Mouse (Mus musculus) forebrain, embryonic 10.5 days (tissue): ENCODE results near the gene Nsun2. TPM values are rescaled to one million over a fixed set of nuclear protein-coding genes. Genes with fewer than 3 reads are reported as not detected.

Experiments
- DNase-seq: peaks from one replicate; pipeline ENCODE4 v3.0.0-alpha.2; 2017; ENCODE audit warnings: low spot score; ENCODE audit errors: extremely low spot score
- H3K27ac ChIP-seq: fragments of 300-500 bp; sonication (generic); 2 replicates; pipeline ENCODE4 v1.5.1; 2016; ENCODE audit warnings: mild to moderate bottlenecking
- H3K27me3 ChIP-seq: fragments of 300-500 bp; sonication (generic); 2 replicates; pipeline ENCODE4 v1.6.1; 2016; ENCODE audit warnings: mild to moderate bottlenecking; ENCODE audit not compliant: poor library complexity, severe bottlenecking
- H3K36me3 ChIP-seq: fragments of 300-500 bp; sonication (generic); replicated peaks from 2 replicates; pipeline ENCODE4 v1.6.1; 2016; ENCODE audit warnings: mild to moderate bottlenecking, moderate library complexity
- H3K4me1 ChIP-seq: fragments of 300-500 bp; sonication (generic); 2 replicates; pipeline ENCODE4 v1.6.1; 2016
- H3K4me3 ChIP-seq: fragments of 300-500 bp; sonication (generic); 2 replicates; pipeline ENCODE4 v1.5.1; 2016; ENCODE audit warnings: mild to moderate bottlenecking, moderate library complexity
- H3K9me3 ChIP-seq: fragments of 300-500 bp; sonication (generic); 2 replicates; pipeline ENCODE4 v1.6.1; 2016; ENCODE audit warnings: mild to moderate bottlenecking, moderate library complexity
- WGBS: fragments of 180-500 bp; shearing (Covaris S2); methylation state at CpG from one replicate; pipeline ENCODE4 v1.1.7; 2016; 5-methylcytosine and 5-hydroxymethylcytosine counted together
- polyA plus RNA-seq: library from polyadenylated mRNA; unstranded; fragments of >200 nt; fragmentation: Nextera tagmentation; extraction: Ambion mirVana; gene quantifications from 2 replicates; pipeline ENCODE4 v1.2.1, GENCODE M21; 2016

Gene Nsun2
- polyA plus RNA-seq, 1 experiment from 2014 or later = 175 TPM

- Histone ChIP-seq H3K27ac (no peak overlapping the region), H3K36me3 (peaks cover 90% of the 10 kb centered on the region), H3K9me3 (no peaks in the 10 kb centered on the region), H3K4me1 (no peaks in the 10 kb centered on the region), H3K27me3 (no peaks in the 10 kb centered on the region), H3K4me3 (no peak overlapping the region)
- no peak for DNase-seq
- 92% methylated on average over 6 of the region's 6 CpGs for WGBS
Observed at GRCm38 (mm10) chr13:69636816-69637215, 103.3 kb downstream of the Nsun2 start.

GRCm38 (mm10) chr13:69637657-69638056, 104.1 kb downstream of the Nsun2 start:
- Histone ChIP-seq H3K4me3 (no peak overlapping the region), H3K27me3 (no peaks in the 10 kb centered on the region), H3K4me1 (no peaks in the 10 kb centered on the region), H3K36me3 (peaks cover 87% of the 10 kb centered on the region), H3K27ac (no peak overlapping the region), H3K9me3 (no peaks in the 10 kb centered on the region)
- 92% methylated on average over 9 of the region's 9 CpGs for WGBS
- DNase-seq = no peak

- H3K9me3 ChIP-seq = no peaks in the 10 kb centered on the region
- WGBS = 82% methylated on average over 6 of the region's 6 CpGs
- no peak for DNase-seq
- no peak overlapping the region for H3K4me3 ChIP-seq
- H3K4me1 ChIP-seq = no peaks in the 10 kb centered on the region
- peaks cover 84% of the 10 kb centered on the region for H3K36me3 ChIP-seq
- H3K27ac ChIP-seq = no peak overlapping the region
- H3K27me3 ChIP-seq = no peaks in the 10 kb centered on the region
Observed at GRCm38 (mm10) chr13:69638108-69638626, 104.6 kb downstream of the Nsun2 start.

- no peaks in the 10 kb centered on the region for H3K27me3 ChIP-seq
- DNase-seq = no peak
- H3K9me3 ChIP-seq = no peaks in the 10 kb centered on the region
- H3K4me3 ChIP-seq = no peak overlapping the region
- no peak overlapping the region for H3K27ac ChIP-seq
- H3K36me3 ChIP-seq = peaks cover 73% of the 10 kb centered on the region
- 91% methylated on average over 5 of the region's 5 CpGs for WGBS
- no peaks in the 10 kb centered on the region for H3K4me1 ChIP-seq
Observed at GRCm38 (mm10) chr13:69639251-69639650, 105.7 kb downstream of the Nsun2 start.

- 92% methylated on average over 4 of the region's 4 CpGs for WGBS
- no peaks in the 10 kb centered on the region for H3K4me1 ChIP-seq
- H3K4me3 ChIP-seq = no peak overlapping the region
- H3K9me3 ChIP-seq = no peaks in the 10 kb centered on the region
- DNase-seq = no peak
- no peak overlapping the region for H3K27ac ChIP-seq
- H3K36me3 ChIP-seq = peaks cover 64% of the 10 kb centered on the region
- no peaks in the 10 kb centered on the region for H3K27me3 ChIP-seq
Observed at GRCm38 (mm10) chr13:69640126-69640525, 106.6 kb downstream of the Nsun2 start.

- 91% methylated on average over 4 of the region's 4 CpGs for WGBS
Observed at GRCm38 (mm10) chr13:69640541-69640940, 107.0 kb downstream of the Nsun2 start.

GRCm38 (mm10) chr13:69641017-69641416, 107.5 kb downstream of the Nsun2 start:
- WGBS = 89% methylated on average over 3 of the region's 3 CpGs
- Histone ChIP-seq H3K36me3 (peaks cover 56% of the 10 kb centered on the region), H3K4me1 (no peaks in the 10 kb centered on the region), H3K27me3 (no peaks in the 10 kb centered on the region), H3K4me3 (no peak overlapping the region), H3K27ac (no peak overlapping the region), H3K9me3 (no peaks in the 10 kb centered on the region)
- no peak for DNase-seq

More at GRCm38 (mm10) chr13:69640541-69640940, 107.0 kb downstream of the Nsun2 start:
- H3K4me3 ChIP-seq = no peak overlapping the region
- DNase-seq = no peak
- H3K27ac ChIP-seq = no peak overlapping the region
- no peaks in the 10 kb centered on the region for H3K9me3 ChIP-seq
- no peaks in the 10 kb centered on the region for H3K4me1 ChIP-seq
- H3K27me3 ChIP-seq = no peaks in the 10 kb centered on the region
- peaks cover 60% of the 10 kb centered on the region for H3K36me3 ChIP-seq

- no peak overlapping the region for H3K4me3 ChIP-seq
- no peaks in the 10 kb centered on the region for H3K27me3 ChIP-seq
- 82% methylated on average over 5 of the region's 5 CpGs for WGBS
- H3K9me3 ChIP-seq = no peaks in the 10 kb centered on the region
- no peaks in the 10 kb centered on the region for H3K4me1 ChIP-seq
- H3K36me3 ChIP-seq = peaks cover 38% of the 10 kb centered on the region
- H3K27ac ChIP-seq = no peak overlapping the region
- DNase-seq = no peak
Observed at GRCm38 (mm10) chr13:69642656-69643216, 109.2 kb downstream of the Nsun2 start.

GRCm38 (mm10) chr13:69643937-69644336, 110.4 kb downstream of the Nsun2 start:
- peaks cover 26% of the 10 kb centered on the region for H3K36me3 ChIP-seq
- H3K4me1 ChIP-seq = no peaks in the 10 kb centered on the region
- WGBS = 94% methylated on average over 2 of the region's 2 CpGs
- H3K27me3 ChIP-seq = no peaks in the 10 kb centered on the region
- H3K27ac ChIP-seq = no peak overlapping the region
- no peak overlapping the region for H3K4me3 ChIP-seq
- H3K9me3 ChIP-seq = no peaks in the 10 kb centered on the region
- no peak for DNase-seq

GRCm38 (mm10) chr13:69644427-69645166, 111.1 kb downstream of the Nsun2 start:
- no peak for DNase-seq
- Histone ChIP-seq H3K4me3 (no peak overlapping the region), H3K27me3 (no peaks in the 10 kb centered on the region)

GRCm38 (mm10) chr13:69645694-69646423, 112.3 kb downstream of the Nsun2 start:
- WGBS = 78% methylated on average over 13 of the region's 13 CpGs
- no peak overlapping the region for H3K4me3 ChIP-seq
- no peaks in the 10 kb centered on the region for H3K4me1 ChIP-seq
- peaks cover 8% of the 10 kb centered on the region; the same call in 1 of the 2 replicates for H3K36me3 ChIP-seq
- no peaks in the 10 kb centered on the region for H3K9me3 ChIP-seq
- no peaks in the 10 kb centered on the region for H3K27me3 ChIP-seq
- no peak for DNase-seq
- H3K27ac ChIP-seq = no peak overlapping the region

More at GRCm38 (mm10) chr13:69644427-69645166, 111.1 kb downstream of the Nsun2 start:
- Histone ChIP-seq H3K36me3 (peaks cover 20% of the 10 kb centered on the region), H3K4me1 (no peaks in the 10 kb centered on the region), H3K27ac (no peak overlapping the region), H3K9me3 (no peaks in the 10 kb centered on the region)
- 88% methylated on average over 13 of the region's 13 CpGs for WGBS

- H3K9me3 ChIP-seq = no peaks in the 10 kb centered on the region
- no peak overlapping the region for H3K27ac ChIP-seq
- no peak overlapping the region for H3K4me3 ChIP-seq
- WGBS = 92% methylated on average over 9 of the region's 9 CpGs
- no peak for DNase-seq
- H3K4me1 ChIP-seq = no peaks in the 10 kb centered on the region
- H3K27me3 ChIP-seq = no peaks in the 10 kb centered on the region
- H3K36me3 ChIP-seq = peaks cover 8% of the 10 kb centered on the region; the same call in 1 of the 2 replicates
Observed at GRCm38 (mm10) chr13:69646481-69646880, 112.9 kb downstream of the Nsun2 start.

- Histone ChIP-seq H3K27me3 (no peaks in the 10 kb centered on the region), H3K9me3 (no peaks in the 10 kb centered on the region), H3K27ac (no peak overlapping the region), H3K4me3 (no peak overlapping the region), H3K4me1 (no peaks in the 10 kb centered on the region), H3K36me3 (no peaks in the 10 kb centered on the region)
- no peak for DNase-seq
- WGBS = 79% methylated on average over 3 of the region's 3 CpGs
Observed at GRCm38 (mm10) chr13:69654508-69654907, 121.0 kb downstream of the Nsun2 start.
